ENCODE assay signal across 17 mouse cellular contexts in genomic region chr6:119740541-119740940, GRCm38 (mm10).
"Had no signal": no experiment of that assay in that cellular context is flagged by ENCODE, and none has a peak within 500 bp of the region (broad histone marks: within the 10 kb centered on the region; RNA-seq: fewer than 3 reads in every experiment).

No protein-coding gene starts in this region.

- H3K4me2 ChIP-seq: lung, embryonic 15.5 days; midbrain, embryonic 11.5 days; midbrain, embryonic 13.5 days; midbrain, embryonic 15.5 days; neural tube, embryonic 12.5 days; stomach, embryonic 15.5 days had no signal

- H3K27me3 ChIP-seq: lung, embryonic 15.5 days; megakaryocyte, embryonic 14.5 days; midbrain, embryonic 13.5 days; midbrain, embryonic 15.5 days; neural tube, embryonic 12.5 days; stomach, embryonic 15.5 days had no signal

- H3K9ac ChIP-seq: lung, embryonic 15.5 days; midbrain, embryonic 13.5 days; midbrain, embryonic 15.5 days; neural tube, embryonic 12.5 days; stomach, embryonic 15.5 days had no signal

- H3K9me3 ChIP-seq: lung, embryonic 15.5 days; megakaryocyte, embryonic 14.5 days; midbrain, embryonic 13.5 days; midbrain, embryonic 15.5 days; neural tube, embryonic 12.5 days; stomach, embryonic 15.5 days had no signal

- DNase-seq: lung, adult 2 months; lung, postnatal 14 days; lung, postnatal 36 days; right cerebral cortex, postnatal 14 days; thymus, adult 18-20 months; thymus, postnatal 14 days; thymus, postnatal 36 days had no signal

- H3K4me1 ChIP-seq: lung, embryonic 15.5 days; megakaryocyte, embryonic 14.5 days; midbrain, embryonic 13.5 days; midbrain, embryonic 15.5 days; stomach, embryonic 15.5 days had no signal

- H3K4me3 ChIP-seq: lung, embryonic 15.5 days; megakaryocyte, embryonic 14.5 days; midbrain, embryonic 13.5 days; midbrain, embryonic 15.5 days; neural tube, embryonic 12.5 days; stomach, embryonic 15.5 days had no signal

- ATAC-seq: lung, postnatal 0 days; midbrain, embryonic 13.5 days; midbrain, embryonic 15.5 days had no signal

- H3K27ac ChIP-seq: lung, embryonic 15.5 days; macrophage; midbrain, embryonic 13.5 days; midbrain, embryonic 15.5 days; neural tube, embryonic 12.5 days; stomach, embryonic 15.5 days; stomach, postnatal 0 days had no signal
